Mouse (Mus musculus) heart, adult 2 months (tissue): ENCODE data around the gene Crtam.

Source experiments
- CTCF ChIP-seq: fragments of 200-600 bp; IDR thresholded peaks from 2 replicates; pipeline ENCODE4 v1.8.1; 2022; ENCODE audit warnings: antibody characterized with exemption, mild to moderate bottlenecking, moderate library complexity
- EP300 ChIP-seq: fragments of 200-500 bp; IDR thresholded peaks from 2 replicates; pipeline ENCODE4 v1.6.1; 2011; ENCODE audit warnings: low read depth, low read length, control low read depth; ENCODE audit not compliant: insufficient read depth

- TF ChIP-seq CTCF (no peak), EP300 (no peak)
These were observed 39.2 kb upstream of the Crtam start for GRCm38 (mm10) chr9:41043641-41044040.
